Mouse (Mus musculus) embryonic facial prominence, embryonic 14.5 days (tissue): ENCODE data around the gene Hoxd12. TPM values are rescaled to one million over a fixed set of nuclear protein-coding genes. Genes with fewer than 3 reads are reported as not detected.
A peak's percentile ranks its signal among the peaks of the same experiment; 100 is the strongest.

Experiments
- ATAC-seq: fragments of 200-750 bp; cut with Nextera tagmentation; 2 replicates; pipeline ENCODE4 v1.8.0; 2017; ENCODE audit warnings: low read depth, moderate number of reproducible peaks, moderate TSS enrichment
- DNase-seq: peaks from one replicate; pipeline ENCODE4 v3.0.0-alpha.2; 2015; ENCODE audit warnings: low spot score
- H3K27ac ChIP-seq: fragments of 300-500 bp; sonication (generic); replicated peaks from 2 replicates; pipeline ENCODE4 v1.5.1; 2014; ENCODE audit warnings: low read depth, mild to moderate bottlenecking, low read length, moderate library complexity
- H3K27me3 ChIP-seq: fragments of 300-500 bp; sonication (generic); replicated peaks from 2 replicates; pipeline ENCODE4 v1.6.1; 2014; ENCODE audit warnings: low read length; ENCODE audit not compliant: control insufficient read depth, insufficient read depth
- H3K36me3 ChIP-seq: fragments of 300-500 bp; sonication (generic); 2 replicates; pipeline ENCODE4 v1.6.1; 2014; ENCODE audit warnings: low read length, mixed read lengths; ENCODE audit not compliant: control insufficient read depth, insufficient read depth
- H3K4me1 ChIP-seq: fragments of 300-500 bp; sonication (generic); 2 replicates; pipeline ENCODE4 v1.6.1; 2014; ENCODE audit warnings: antibody characterized with exemption, low read length; ENCODE audit not compliant: control insufficient read depth, insufficient read depth
- H3K4me2 ChIP-seq: fragments of 300-500 bp; sonication (generic); 2 replicates; pipeline ENCODE4 v1.6.1; 2014; ENCODE audit warnings: low read depth, mild to moderate bottlenecking, low read length, moderate library complexity, mixed read lengths
- H3K4me3 ChIP-seq: fragments of 300-500 bp; sonication (generic); 2 replicates; pipeline ENCODE4 v1.5.1; 2014; ENCODE audit warnings: low read depth, mild to moderate bottlenecking, low read length
- H3K9ac ChIP-seq: fragments of 300-500 bp; sonication (generic); 2 replicates; pipeline ENCODE4 v1.6.1; 2014; ENCODE audit warnings: low read depth, mild to moderate bottlenecking, low read length, moderate library complexity, mixed read lengths
- H3K9me3 ChIP-seq: fragments of 300-500 bp; sonication (generic); 2 replicates; pipeline ENCODE4 v1.6.1; 2016; ENCODE audit warnings: low read length; ENCODE audit not compliant: control insufficient read depth
- WGBS: fragments of 180-500 bp; shearing (Covaris S2); extraction: QIAGEN DNeasy Blood & Tissue Kit; methylation state at CpG from one replicate; pipeline ENCODE4 v1.1.7; 2014; 5-methylcytosine and 5-hydroxymethylcytosine counted together
- polyA plus RNA-seq: library from polyadenylated mRNA; unstranded; fragments of >200 nt; fragmentation: Nextera tagmentation; extraction: Ambion mirVana; gene quantifications from 2 replicates; pipeline ENCODE4 v1.2.1, GENCODE M21; 2014

The Hoxd12 gene
- polyA plus RNA-seq, 1 experiment from 2014 or later: not detected

- H3K9me3 ChIP-seq: no peaks in the 10 kb centered on the region
- H3K4me3 ChIP-seq: peak overlapping the region; percentile 39
- ATAC-seq (no peak), DNase-seq (no peak)
- no peaks in the 10 kb centered on the region for H3K36me3 ChIP-seq
- no peak overlapping the region for H3K27ac ChIP-seq
- peak overlapping the region; percentile 55 for H3K4me2 ChIP-seq
- 0% methylated on average over 3 of the region's 47 CpGs for WGBS
- H3K27me3 ChIP-seq: peaks cover 92% of the 10 kb centered on the region
- no peaks in the 10 kb centered on the region for H3K4me1 ChIP-seq
- H3K9ac ChIP-seq: no peak overlapping the region
These were observed 19.4 kb upstream of the Hoxd12 start for GRCm38 (mm10) chr2:74655420-74655781.

- H3K4me2 ChIP-seq: peak overlapping the region; percentile 55
- DNase-seq: no peak
- H3K4me3 ChIP-seq: peak overlapping the region; percentile 39
- no peaks in the 10 kb centered on the region for H3K9me3 ChIP-seq
- peaks cover 92% of the 10 kb centered on the region for H3K27me3 ChIP-seq
- no peaks in the 10 kb centered on the region for H3K36me3 ChIP-seq
- no peak overlapping the region for H3K27ac ChIP-seq
- ATAC-seq: peak; percentile 30; the same call in 1 of the 2 replicates
- no peak overlapping the region; the same call in 1 of the 2 replicates for H3K9ac ChIP-seq
- no peaks in the 10 kb centered on the region for H3K4me1 ChIP-seq
- WGBS: under 1% methylated on average over 33 of the region's 69 CpGs
These were observed 18.8 kb upstream of the Hoxd12 start for GRCm38 (mm10) chr2:74655821-74656631.

DNA sequence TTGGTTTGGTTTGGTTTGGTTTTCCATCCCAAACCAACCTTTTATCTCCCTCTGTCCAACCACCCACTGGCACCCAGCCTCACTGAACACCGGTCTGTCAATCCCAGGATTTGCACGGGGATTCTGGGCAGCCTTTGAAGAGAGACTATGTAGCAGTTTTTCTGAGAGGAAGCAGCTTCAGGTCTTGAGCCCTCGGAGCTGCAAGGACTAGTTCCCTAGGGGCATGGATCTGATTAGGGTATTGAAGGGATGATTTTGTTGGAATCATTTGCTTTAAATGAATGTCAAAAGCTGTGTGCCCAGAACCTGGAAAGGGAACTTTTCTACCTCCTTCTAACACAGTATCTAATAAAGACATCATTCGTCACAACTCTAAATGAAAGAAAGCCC lies 18.2 kb upstream of the Hoxd12 start:
- 5% methylated on average over 4 of the region's 4 CpGs for WGBS
- H3K9me3 ChIP-seq: no peaks in the 10 kb centered on the region
- ATAC-seq: no peak
- H3K4me1 ChIP-seq: 0 out of 2 replicates have a peak, but pooled peaks cover 3% of the 10 kb centered on the region
- H3K27me3 ChIP-seq: peaks cover 92% of the 10 kb centered on the region
- H3K4me2 ChIP-seq: no peak overlapping the region
- H3K9ac ChIP-seq: no peak overlapping the region
- no peaks in the 10 kb centered on the region for H3K36me3 ChIP-seq
- H3K27ac ChIP-seq: no peak overlapping the region
- DNase-seq: no peak
- no peak overlapping the region for H3K4me3 ChIP-seq

- Histone ChIP-seq H3K4me2 (peak overlapping the region; percentile 29), H3K9me3 (no peaks in the 10 kb centered on the region), H3K27me3 (peaks cover 92% of the 10 kb centered on the region), H3K27ac (no peak overlapping the region), H3K9ac (no peak overlapping the region), H3K4me1 (0 out of 2 replicates have a peak, but pooled peaks cover 3% of the 10 kb centered on the region), H3K4me3 (peak overlapping the region; percentile 13; the same call in 1 of the 2 replicates), H3K36me3 (no peaks in the 10 kb centered on the region)
- DNase-seq (no peak), ATAC-seq (no peak)
- WGBS: 3% methylated on average over 44 of the region's 62 CpGs
These were observed 17.4 kb upstream of the Hoxd12 start for GRCm38 (mm10) chr2:74657251-74658023.

DNA sequence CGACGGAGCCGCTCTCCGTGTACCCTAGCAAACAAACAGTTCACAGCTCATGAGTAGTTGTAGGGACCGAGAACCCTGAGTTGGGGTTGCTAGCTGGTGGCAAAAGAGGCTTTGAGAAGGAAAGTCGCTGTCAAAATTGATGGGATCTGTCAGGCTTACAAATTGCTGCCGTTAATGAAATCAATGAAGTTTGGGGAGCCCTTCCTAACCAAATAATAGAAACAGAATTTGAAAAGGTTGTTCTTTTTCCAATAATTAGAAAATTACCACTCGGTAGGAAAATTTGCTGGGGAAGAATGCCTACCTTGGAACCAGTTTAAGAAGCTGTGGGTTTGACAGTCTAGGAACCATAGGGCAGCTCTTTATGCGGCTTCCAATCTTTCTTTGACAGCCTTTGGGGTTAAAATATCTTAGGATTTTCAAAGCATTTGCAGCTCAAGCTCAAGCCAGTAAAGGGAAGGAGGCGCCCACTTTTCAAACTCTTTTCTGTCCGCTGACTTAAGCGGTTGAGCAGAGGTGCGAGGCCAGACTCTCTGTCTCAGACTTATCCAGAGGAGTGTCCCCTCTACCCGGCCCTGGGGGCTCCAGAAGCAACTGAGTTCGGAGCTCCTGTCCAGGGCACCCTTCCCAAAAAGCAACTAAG lies 16.7 kb upstream of the Hoxd12 start:
- H3K4me1 ChIP-seq: 0 out of 2 replicates have a peak, but pooled peaks cover 3% of the 10 kb centered on the region
- ATAC-seq: no peak
- peaks cover 96% of the 10 kb centered on the region for H3K27me3 ChIP-seq
- no peak overlapping the region for H3K27ac ChIP-seq
- DNase-seq: no peak
- peak overlapping the region; percentile 29 for H3K4me2 ChIP-seq
- peak overlapping the region; percentile 13; the same call in 1 of the 2 replicates for H3K4me3 ChIP-seq
- WGBS: 3% methylated on average over 15 of the region's 15 CpGs
- no peaks in the 10 kb centered on the region for H3K36me3 ChIP-seq
- no peaks in the 10 kb centered on the region for H3K9me3 ChIP-seq
- H3K9ac ChIP-seq: no peak overlapping the region

GRCm38 (mm10) chr2:74658667-74659371 lies 16.0 kb upstream of the Hoxd12 start:
- no peak for DNase-seq

DNA sequence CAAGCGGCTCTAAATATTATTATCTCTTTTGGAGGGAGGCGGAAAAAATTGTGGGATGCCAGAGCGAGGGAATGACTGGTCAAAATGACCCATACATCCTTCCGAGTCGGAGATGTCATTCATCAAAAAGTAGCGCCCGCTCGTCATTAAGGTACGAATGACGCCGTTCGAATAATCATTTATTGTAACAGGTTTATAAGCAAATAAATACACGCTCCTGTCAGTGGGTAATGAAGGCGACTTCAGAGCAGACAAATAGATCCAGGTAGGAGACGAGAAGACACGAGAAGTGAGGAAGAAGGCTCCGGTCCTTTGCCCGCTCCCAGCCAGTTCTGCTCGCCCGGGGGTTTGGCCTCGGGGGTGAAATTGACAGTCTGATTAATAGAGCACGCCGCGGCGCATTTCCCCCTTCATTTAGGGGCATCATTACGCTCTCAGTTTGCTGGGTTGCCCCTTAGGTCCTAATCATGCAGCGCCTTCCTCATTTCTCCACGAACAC lies 15.3 kb upstream of the Hoxd12 start, which contains the start of gene Evx2:
Evx2 (minus strand) TSS at position 51 of the 499 bp plus-strand sequence.
- Histone ChIP-seq H3K36me3 (no peaks in the 10 kb centered on the region), H3K27me3 (peaks cover 100% of the 10 kb centered on the region), H3K9me3 (no peaks in the 10 kb centered on the region), H3K4me3 (peak within 1 kb of the TSS; percentile 16; the same call in 1 of the 2 replicates), H3K9ac (no peak within 1 kb of the TSS), H3K4me1 (0 out of 2 replicates have a peak, but pooled peaks cover 3% of the 10 kb centered on the region), H3K27ac (no peak within 1 kb of the TSS), H3K4me2 (0 out of 2 replicates have a peak within 1 kb of the TSS, but pooled peaks have one; percentile 18)
- ATAC-seq (no peak), DNase-seq (no peak)
- 3% methylated on average over 27 of the region's 28 CpGs for WGBS

More at GRCm38 (mm10) chr2:74658667-74659371, 16.0 kb upstream of the Hoxd12 start:
- Histone ChIP-seq H3K4me3 (peak overlapping the region; percentile 16; the same call in 1 of the 2 replicates), H3K36me3 (no peaks in the 10 kb centered on the region), H3K27ac (no peak overlapping the region), H3K4me2 (0 out of 2 replicates have a peak overlapping the region, but pooled peaks have one; percentile 18), H3K27me3 (peaks cover 100% of the 10 kb centered on the region), H3K9ac (no peak overlapping the region), H3K4me1 (0 out of 2 replicates have a peak, but pooled peaks cover 3% of the 10 kb centered on the region), H3K9me3 (no peaks in the 10 kb centered on the region)
- under 1% methylated on average over 43 of the region's 47 CpGs for WGBS
- ATAC-seq: no peak
